Mouse (Mus musculus) neural tube, embryonic 13.5 days (tissue): Measurements from ENCODE around the gene Zfp322a. TPM values are rescaled to one million over a fixed set of nuclear protein-coding genes. Genes with fewer than 3 reads are reported as not detected.
A peak's percentile ranks its signal among the peaks of the same experiment; 100 is the strongest.
"Not testable (repeated sequence)": the region's sequence is repeated elsewhere in the genome, so short reads cannot be mapped to it uniquely, and the experiment has no call there.

Source experiments
- ATAC-seq: fragments of 200-750 bp; cut with Nextera tagmentation; 2 replicates; pipeline ENCODE4 v1.8.0; 2017; ENCODE audit warnings: low read depth, mild to moderate bottlenecking, moderate TSS enrichment, moderate library complexity
- H3K27ac ChIP-seq: fragments of 300-500 bp; sonication (generic); replicated peaks from 2 replicates; pipeline ENCODE4 v1.5.1; 2015; ENCODE audit warnings: moderate library complexity, mild to moderate bottlenecking, inconsistent platforms
- H3K27me3 ChIP-seq: fragments of 300-500 bp; sonication (generic); 2 replicates; pipeline ENCODE4 v1.6.1; 2015; ENCODE audit warnings: mild to moderate bottlenecking, inconsistent platforms
- H3K36me3 ChIP-seq: fragments of 300-500 bp; sonication (generic); 2 replicates; pipeline ENCODE4 v1.6.1; 2015; ENCODE audit warnings: mild to moderate bottlenecking, inconsistent platforms
- H3K4me1 ChIP-seq: fragments of 300-500 bp; sonication (generic); replicated peaks from 2 replicates; pipeline ENCODE4 v1.6.1; 2015; ENCODE audit warnings: inconsistent platforms
- H3K4me2 ChIP-seq: fragments of 300-500 bp; sonication (generic); 2 replicates; pipeline ENCODE4 v1.6.1; 2015; ENCODE audit warnings: inconsistent platforms, mild to moderate bottlenecking, moderate library complexity
- H3K4me3 ChIP-seq: fragments of 300-500 bp; sonication (generic); 2 replicates; pipeline ENCODE4 v1.5.1; 2015; ENCODE audit warnings: mild to moderate bottlenecking, inconsistent platforms
- H3K9ac ChIP-seq: fragments of 300-500 bp; sonication (generic); 2 replicates; pipeline ENCODE4 v1.6.1; 2015; ENCODE audit warnings: moderate library complexity, mild to moderate bottlenecking, inconsistent platforms
- H3K9me3 ChIP-seq: fragments of 300-500 bp; sonication (generic); 2 replicates; pipeline ENCODE4 v1.6.1; 2016; ENCODE audit warnings: inconsistent platforms
- WGBS: fragments of 180-500 bp; shearing (Covaris S2); methylation state at CpG from one replicate; pipeline ENCODE4 v1.1.7; 2015; 5-methylcytosine and 5-hydroxymethylcytosine counted together
- polyA plus RNA-seq: library from polyadenylated mRNA; unstranded; fragments of >200 nt; fragmentation: Nextera tagmentation; extraction: Ambion mirVana; gene quantifications from 2 replicates; pipeline ENCODE4 v1.2.1, GENCODE M21; 2015

The Zfp322a gene
- polyA plus RNA-seq, 1 experiment from 2014 or later = 51.6 TPM

GRCm38 (mm10) chr13:23309495-23310011, 59.5 kb downstream of the Zfp322a start:
- no peak overlapping the region for H3K27ac ChIP-seq
- H3K4me2 ChIP-seq = peak overlapping the region; percentile 55
- H3K9me3 ChIP-seq = no peaks in the 10 kb centered on the region
- peak overlapping the region; percentile 33 for H3K4me3 ChIP-seq
- WGBS = under 1% methylated on average over 28 of the region's 28 CpGs
- no peak overlapping the region for H3K9ac ChIP-seq
- no peak for ATAC-seq
- peaks cover 35% of the 10 kb centered on the region for H3K4me1 ChIP-seq
- H3K27me3 ChIP-seq = peaks cover 87% of the 10 kb centered on the region
- no peaks in the 10 kb centered on the region for H3K36me3 ChIP-seq

DNA sequence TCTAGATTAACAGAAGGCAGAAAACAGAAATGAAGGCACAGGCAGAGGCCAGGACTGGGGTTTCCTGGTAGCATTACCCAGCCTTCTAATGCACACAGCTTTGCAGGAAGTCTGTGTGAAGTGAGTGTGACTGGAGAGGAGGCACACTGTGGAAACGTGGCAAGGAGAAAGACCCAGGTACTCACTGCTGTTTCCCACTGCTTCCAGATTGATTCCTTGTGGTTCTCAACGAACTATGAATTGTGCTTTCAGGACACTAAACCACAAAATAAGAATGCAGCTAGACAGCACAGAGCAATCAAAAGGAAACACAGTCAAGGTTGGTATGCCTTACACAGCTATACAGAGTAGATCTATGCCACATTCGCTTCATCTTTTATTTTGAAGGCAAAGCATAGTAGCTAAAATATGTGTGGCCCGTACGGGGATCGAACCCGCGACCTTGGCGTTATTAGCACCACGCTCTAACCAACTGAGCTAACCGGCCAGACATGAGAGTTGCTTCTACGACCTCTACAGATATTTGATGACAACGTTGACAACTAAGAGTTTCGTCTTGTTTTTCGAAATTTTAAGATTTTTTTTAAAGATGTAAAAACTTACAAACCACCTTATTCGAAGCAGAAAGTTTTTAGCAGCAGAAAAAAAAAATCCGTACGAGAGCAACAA, 60.2 kb downstream of the Zfp322a start:
- Histone ChIP-seq H3K4me2 (peak overlapping the region; percentile 55), H3K4me3 (peak overlapping the region; percentile 33; the same call in 1 of the 2 replicates), H3K27me3 (peaks cover 79% of the 10 kb centered on the region), H3K4me1 (peaks cover 34% of the 10 kb centered on the region)
- WGBS = 4% methylated on average over 18 of the region's 18 CpGs
- not testable (repeated sequence) for H3K9me3 ChIP-seq, ATAC-seq, H3K36me3 ChIP-seq, H3K27ac ChIP-seq, H3K9ac ChIP-seq

DNA sequence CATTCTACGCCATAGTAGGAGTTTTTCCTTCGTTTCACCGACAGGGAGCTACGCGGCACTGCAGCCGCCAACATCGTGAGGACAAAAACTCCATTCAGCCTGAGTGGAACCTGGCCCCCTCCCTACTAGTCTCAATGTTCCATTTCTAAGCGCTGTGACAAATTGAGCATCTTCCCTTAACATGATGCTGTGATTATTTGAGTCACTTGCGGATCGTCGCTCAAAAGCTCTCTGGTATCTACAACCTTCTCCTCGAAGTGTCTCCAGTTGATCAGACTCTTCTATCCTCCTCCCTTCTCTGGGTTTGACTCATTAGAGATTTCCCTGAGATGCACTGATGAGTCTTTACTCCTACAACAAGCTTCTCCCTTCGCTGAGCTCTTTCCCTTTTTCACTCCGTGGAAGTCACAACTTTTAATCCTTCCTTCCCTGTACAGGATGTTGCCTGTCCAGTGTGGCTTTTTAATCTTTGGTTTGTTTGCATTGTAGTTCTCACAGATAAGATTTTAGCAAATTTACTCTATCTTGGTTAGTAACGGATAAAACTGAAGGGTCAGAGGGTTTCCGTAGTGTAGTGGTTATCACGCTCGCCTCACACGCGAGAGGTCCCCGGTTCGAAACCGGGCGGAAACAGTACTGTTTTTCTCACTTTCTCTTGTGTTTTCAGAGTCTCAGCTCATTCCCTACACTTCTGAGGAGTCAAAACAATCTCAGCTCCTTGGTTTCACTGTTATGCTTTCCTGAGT, 61.8 kb downstream of the Zfp322a start:
- 2% methylated on average over 24 of the region's 24 CpGs for WGBS
- no peak overlapping the region for H3K9ac ChIP-seq
- H3K9me3 ChIP-seq = no peaks in the 10 kb centered on the region
- peaks cover 20% of the 10 kb centered on the region for H3K4me1 ChIP-seq
- H3K4me3 ChIP-seq = peak overlapping the region; percentile 24
- H3K4me2 ChIP-seq = peak overlapping the region; percentile 40
- H3K27me3 ChIP-seq = peaks cover 67% of the 10 kb centered on the region
- H3K27ac ChIP-seq = no peak overlapping the region
- ATAC-seq = peak; percentile 47; the same call in 1 of the 2 replicates
- H3K36me3 ChIP-seq = no peaks in the 10 kb centered on the region

- Histone ChIP-seq H3K9me3 (no peaks in the 10 kb centered on the region), H3K36me3 (no peaks in the 10 kb centered on the region), H3K4me3 (peak overlapping the region; percentile 24), H3K9ac (no peak overlapping the region), H3K4me1 (peaks cover 20% of the 10 kb centered on the region), H3K27me3 (peaks cover 64% of the 10 kb centered on the region), H3K27ac (no peak overlapping the region), H3K4me2 (peak overlapping the region; percentile 40)
- ATAC-seq = no peak
- 10% methylated on average over 10 of the region's 10 CpGs for WGBS
Observed at GRCm38 (mm10) chr13:23306707-23307068, 62.3 kb downstream of the Zfp322a start.

Other genes starting within 250 kb of the Zfp322a start
- gene Vmn1r218, start 236.1 kb downstream of the Zfp322a start, polyA plus RNA-seq = not detected in 2 replicates
- gene Vmn1r219, start 209.9 kb downstream of the Zfp322a start, polyA plus RNA-seq = not detected in 2 replicates
- gene Vmn1r220, start 181.2 kb downstream of the Zfp322a start, polyA plus RNA-seq = not detected in 2 replicates
- not detected in 2 replicates for gene Vmn1r221, start 155.1 kb downstream of the Zfp322a start, polyA plus RNA-seq
- gene Vmn1r222, start 133.3 kb downstream of the Zfp322a start, polyA plus RNA-seq = not detected in 2 replicates
- not detected in 2 replicates for gene Vmn1r223, start 122.1 kb downstream of the Zfp322a start, polyA plus RNA-seq
- 9.5 and 10.3 TPM in 2 replicates for gene Abt1, start 54.7 kb upstream of the Zfp322a start, polyA plus RNA-seq
- 0.07 TPM in 1 of 2 replicates, not detected in the other for gene Btn1a1, start 96.7 kb upstream of the Zfp322a start, polyA plus RNA-seq
- 0.12 and 0.21 TPM in 2 replicates for gene Btn2a2, start 119.6 kb upstream of the Zfp322a start, polyA plus RNA-seq
- 2.4 and 2.6 TPM in 2 replicates for gene Hist1h4h, start 161.8 kb upstream of the Zfp322a start, polyA plus RNA-seq
- gene Hist1h2af, start 164.7 kb upstream of the Zfp322a start, polyA plus RNA-seq = 0.95 TPM in 1 of 2 replicates, not detected in the other
- 1.1 and 1.3 TPM in 2 replicates for gene Hist1h3g, start 166.2 kb upstream of the Zfp322a start, polyA plus RNA-seq
- 0.61 TPM in 1 of 2 replicates, not detected in the other for gene Hist1h2bh, start 174.2 kb upstream of the Zfp322a start, polyA plus RNA-seq
- not detected in 2 replicates for gene Hist1h3f, start 174.8 kb upstream of the Zfp322a start, polyA plus RNA-seq
- gene Hist1h4f, start 182.4 kb upstream of the Zfp322a start, polyA plus RNA-seq = not detected in 2 replicates
- gene Hist1h1d, start 184.1 kb upstream of the Zfp322a start, polyA plus RNA-seq = 0.11 and 0.22 TPM in 2 replicates
- gene Hist1h3e, start 193.2 kb upstream of the Zfp322a start, polyA plus RNA-seq = 2.0 and 3.2 TPM in 2 replicates
- 12.3 and 18.7 TPM in 2 replicates for gene Hist1h2ae, start 202.0 kb upstream of the Zfp322a start, polyA plus RNA-seq
- 2.2 and 3.5 TPM in 2 replicates for gene Hist1h2bg, start 202.2 kb upstream of the Zfp322a start, polyA plus RNA-seq
- 0.81 and 1.6 TPM in 2 replicates for gene Hist1h2bf, start 205.0 kb upstream of the Zfp322a start, polyA plus RNA-seq
- gene Hist1h2ad, start 205.2 kb upstream of the Zfp322a start, polyA plus RNA-seq = 1.2 and 1.3 TPM in 2 replicates
- 0.63 and 2.0 TPM in 2 replicates for gene Hist1h3d, start 206.6 kb upstream of the Zfp322a start, polyA plus RNA-seq
- 37.3 and 43.1 TPM in 2 replicates for gene Hist1h4d, start 212.4 kb upstream of the Zfp322a start, polyA plus RNA-seq